Mouse (Mus musculus) lung, adult 2 months (tissue): ENCODE results near the gene Ptpn13.

ENCODE experiments used
- CTCF ChIP-seq: fragments of 200-500 bp; IDR thresholded peaks from 2 replicates; pipeline ENCODE4 v1.5.1; 2011; ENCODE audit warnings: mild to moderate bottlenecking, low read length, control low read depth; ENCODE audit not compliant: insufficient read depth
- POLR2A ChIP-seq: fragments of 200-500 bp; IDR thresholded peaks from 2 replicates; pipeline ENCODE4 v1.6.1; 2011; ENCODE audit warnings: low read depth, mild to moderate bottlenecking, control low read depth, low read length, borderline replicate concordance; ENCODE audit errors: extremely low read depth

GRCm38 (mm10) chr5:103423305-103423926 is 1.6 kb upstream of the Ptpn13 start:
- TF ChIP-seq CTCF (no peak), POLR2A (no peak)
